In the genomic region with DNA sequence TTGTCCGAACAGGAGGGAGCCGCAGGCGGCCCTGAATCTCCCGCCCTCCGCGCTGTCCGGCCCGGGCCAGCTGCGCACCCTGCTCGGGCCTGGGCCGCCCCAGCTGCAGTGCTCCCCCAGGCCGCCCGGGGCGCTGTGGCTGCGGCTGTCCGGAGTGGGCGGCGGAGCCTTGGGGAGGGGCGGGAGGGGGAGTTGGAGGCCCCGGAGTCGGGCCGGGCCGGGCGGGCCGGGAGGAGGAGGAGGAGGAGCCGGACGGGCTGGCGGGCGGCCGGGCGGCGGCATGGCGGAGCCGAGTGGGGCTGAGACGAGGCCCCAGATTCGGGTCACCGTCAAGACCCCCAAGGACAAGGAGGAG, we compare ENCODE assay signal across 8 mouse cellular contexts. TPM values are rescaled to one million over a fixed set of nuclear protein-coding genes. Genes with fewer than 3 reads are reported as not detected.
DNase-seq lines count a peak whose midpoint lies in the region; ATAC-seq lines count a peak whose summit lies in the region.

TSS of gene Ubqln4 (plus strand) at position 234 of the 355 bp plus-strand sequence.

- intact Hi-C loops in gastrocnemius, postnatal 14 days (cut with DNase I; ENCODE audit: low total_unique reads) = no loop called here
- intact Hi-C loops in left cerebral cortex, postnatal 10 days (cut with DNase I) = no loop called here

- peak; percentile 72 for DNase-seq in WW6 (ENCODE audit: low read depth, low spot score)
- peak; percentile 85 for DNase-seq in embryo, embryonic 10 days (ENCODE audit: low spot score)
- DNase-seq in gastrocnemius, postnatal 14 days = peak; percentile 94
- DNase-seq in left cerebral cortex, postnatal 10 days (ENCODE audit: extremely low spot score in 1 of 2, low spot score in 2 of 2) = peak; percentile 80 to 93
- DNase-seq in right cerebral cortex, postnatal 10 days (ENCODE audit: low spot score in 2 of 2) = peak; percentile 90
- DNase-seq in urinary bladder, postnatal 14 days (ENCODE audit: low spot score) = peak; percentile 92

- peak; percentile 66 for ATAC-seq in inflammation-experienced regulatory T-cells, adult 6 months
- ATAC-seq in megakaryocyte progenitor cell, adult 5-6 weeks (replicated peaks; ENCODE audit: poor library complexity) = peak; percentile 63

RNA-seq across cellular contexts. Expression of gene Ubqln4, which starts in this region (rescaled TPM):
- 10 to 100 TPM; 42.0 to 45.5 TPM for total RNA-seq in gastrocnemius, postnatal 14 days (2021)
- 10 to 100 TPM in 2 of 3 experiments, 1 to 10 TPM in 1; 9.8 to 15.5 (median 12.1) TPM for polyA plus RNA-seq in inflammation-experienced regulatory T-cells, adult 6 months (2017; shearing (Covaris generic))
- 10 to 100 TPM; 78.8 to 82.6 TPM for total RNA-seq in left cerebral cortex, postnatal 10 days (2021)
- 42.0 and 49.7 TPM in 2 replicates for total RNA-seq in megakaryocyte progenitor cell, adult 5-6 weeks (2015)
- total RNA-seq in megakaryocyte progenitor cell, adult 5-6 weeks (2017) = 40.6 and 47.5 TPM in 2 replicates

Comparison
In these comparisons a context has a peak if more than half of its experiments do, and no peak if none do; other contexts are left out.
1. Peak in every context shown above with its lines: DNase-seq and ATAC-seq.